Mouse (Mus musculus) c-Kit-positive CD71-positive TER-119-positive erythroid progenitor cells, embryonic 14.5 days (primary cell): ENCODE results near the gene Tada2b.

ENCODE experiments used
- DNase-seq: peaks from one replicate; pipeline ENCODE4 v3.0.0-alpha.2; 2013; ENCODE audit warnings: low spot score

Tada2b gene

DNA sequence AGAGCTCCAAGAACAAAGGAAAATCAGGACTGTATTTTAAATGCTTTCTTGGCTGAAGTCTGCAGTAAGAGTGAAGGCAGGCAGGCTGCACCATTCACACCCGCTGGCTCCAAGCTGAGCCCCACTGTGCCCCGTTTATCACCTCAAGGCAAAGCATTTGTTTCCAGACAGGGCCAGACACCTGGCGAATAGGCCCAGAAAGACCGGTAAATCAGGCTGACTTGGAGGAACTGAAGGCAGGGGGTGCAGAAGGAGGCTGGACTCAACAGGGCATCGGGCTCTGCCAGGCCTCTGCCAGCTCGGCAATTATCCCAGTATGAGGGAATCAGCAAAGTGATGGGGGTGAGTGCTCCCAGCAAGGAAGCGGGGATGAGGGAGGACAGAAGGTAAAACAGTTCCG lies 39.1 kb downstream of the Tada2b start:
- DNase-seq = no peak

GRCm38 (mm10) chr5:36444611-36445010 lies 39.5 kb downstream of the Tada2b start:
- DNase-seq = no peak

DNA sequence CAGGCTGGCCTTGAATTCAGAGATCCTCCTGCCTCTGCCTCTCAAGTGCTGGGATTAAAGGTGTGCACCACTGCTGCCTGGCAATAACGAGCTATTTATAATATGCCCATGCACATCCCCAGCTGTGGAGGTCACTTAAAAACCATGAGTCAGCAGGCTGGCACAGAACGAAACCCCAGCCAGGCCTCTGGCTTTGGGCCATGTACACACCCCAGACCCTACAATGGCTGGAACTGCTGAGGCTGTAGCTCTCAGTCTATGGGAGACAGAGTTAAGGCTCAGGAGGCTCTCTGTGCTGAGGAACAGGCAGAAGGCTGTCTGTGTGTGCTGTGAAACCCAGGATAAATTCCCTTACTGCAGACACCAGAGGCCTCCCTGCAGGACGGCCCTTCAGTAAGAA lies 43.3 kb downstream of the Tada2b start:
- DNase-seq = no peak

- no peak for DNase-seq
Measured at GRCm38 (mm10) chr5:36436858-36437257, 47.2 kb downstream of the Tada2b start.

- DNase-seq = no peak
Measured at GRCm38 (mm10) chr5:36434398-36434967, 49.6 kb downstream of the Tada2b start.

DNA sequence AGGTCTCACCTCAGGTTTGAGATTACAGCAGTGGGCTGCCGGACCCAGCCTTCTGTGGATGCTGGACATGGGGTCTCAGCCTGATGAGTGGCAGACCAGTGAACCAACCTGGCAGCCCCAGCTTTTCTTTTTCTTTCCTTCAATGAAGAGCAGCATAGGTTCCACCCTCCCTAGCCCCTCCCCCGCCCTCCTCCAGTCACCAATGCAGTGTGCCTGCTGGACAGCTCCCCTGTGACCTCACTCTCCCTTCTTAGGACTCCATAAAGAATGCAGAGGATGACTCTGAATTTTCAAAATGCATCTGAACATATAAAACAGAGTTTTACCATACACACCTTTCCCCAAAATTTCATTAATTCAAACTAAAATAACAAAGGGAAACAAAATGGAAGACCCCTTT lies 52.4 kb downstream of the Tada2b start:
- DNase-seq = no peak

- DNase-seq = no peak
Measured at GRCm38 (mm10) chr5:36429551-36429950, 54.5 kb downstream of the Tada2b start.

GRCm38 (mm10) chr5:36427831-36428230 lies 56.3 kb downstream of the Tada2b start:
- no peak for DNase-seq

GRCm38 (mm10) chr5:36426404-36426803 lies 57.7 kb downstream of the Tada2b start:
- DNase-seq = no peak

DNA sequence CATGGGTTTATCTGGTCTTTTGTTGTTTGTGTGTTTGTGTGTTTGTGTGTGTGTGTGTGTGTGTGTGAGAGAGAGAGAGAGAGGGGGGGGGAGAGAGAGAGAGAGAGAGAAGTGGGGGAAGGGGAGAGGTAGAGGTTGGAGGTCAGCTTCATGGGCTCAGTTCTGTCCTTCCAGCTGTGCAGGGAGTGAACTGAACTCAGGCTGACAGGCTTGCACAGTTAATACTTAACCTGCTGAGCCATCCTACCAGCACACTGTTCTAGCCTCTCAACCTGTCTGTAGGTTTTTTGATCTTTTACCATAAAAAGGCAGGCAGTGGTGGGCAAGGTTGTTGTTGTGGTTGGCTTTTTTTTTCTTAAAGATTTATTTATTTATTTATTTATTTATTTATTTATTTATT lies 59.4 kb downstream of the Tada2b start:
- no peak for DNase-seq
